Mouse (Mus musculus) left cerebral cortex, postnatal 10 days (tissue): ENCODE results near the gene Qser1. TPM values are rescaled to one million over a fixed set of nuclear protein-coding genes. Genes with fewer than 3 reads are reported as not detected.
A peak's percentile ranks its signal among the peaks of the same experiment; 100 is the strongest.
"Not testable (repeated sequence)": the region's sequence is repeated elsewhere in the genome, so short reads cannot be mapped to it uniquely, and the experiment has no call there.

Experiments used
- DNase-seq, 2 experiments: peaks; one replicate each; pipeline ENCODE4 v3.0.0; 2021 to 2022; ENCODE audit warnings: low spot score in 2 of 2, mixed read lengths in 1 of 2; ENCODE audit errors: extremely low spot score in 1 of 2
- intact Hi-C: fragments of 180-260 bp; cut with DNase I; formaldehyde crosslinking; loops from one replicate; pipeline ENCODE4 v1.15.1; 2025
- total RNA-seq, 2 experiments: library from RNA; stranded (reverse); gene quantifications; 2 replicates each; pipeline ENCODE4 v1.2.3; 2021

Gene Qser1
- total RNA-seq, 2 experiments from 2014 or later, result 11.7 to 12.9 TPM

GRCm38 (mm10) chr2:104826191-104826590, 9.6 kb upstream of the Qser1 start:
- intact Hi-C loops, result no loop called here
- no peak for DNase-seq

- intact Hi-C loops, DNase-seq: not testable (repeated sequence)
Measured at GRCm38 (mm10) chr2:104818763-104819162, 2.2 kb upstream of the Qser1 start.

- intact Hi-C loops, result no loop called here
Measured at GRCm38 (mm10) chr2:104817555-104818330, 1.2 kb upstream of the Qser1 start.

GRCm38 (mm10) chr2:104816866-104817439, 393 bp upstream of the Qser1 start:
- intact Hi-C loops, result no loop called here
- DNase-seq, result peak; percentile 82 to 95

More at GRCm38 (mm10) chr2:104817555-104818330, 1.2 kb upstream of the Qser1 start:
- DNase-seq, result no peak

GRCm38 (mm10) chr2:104815561-104816370, 794 bp downstream of the Qser1 start:
- intact Hi-C loops, result no loop called here
- DNase-seq, result peak in 1 of 2 experiments; percentile 12

- no peak for DNase-seq
- intact Hi-C loops, result no loop called here
Measured at GRCm38 (mm10) chr2:104814181-104814951, 2.2 kb downstream of the Qser1 start.

- no peak for DNase-seq
- intact Hi-C loops, result no loop called here
Measured at GRCm38 (mm10) chr2:104805435-104805834, 11.1 kb downstream of the Qser1 start.

- intact Hi-C loops, result loop anchor here (1.0 kb wide), 1 partner anchor 89 kb away; no protein-coding TSS in a partner anchor
- DNase-seq, result peak in 1 of 2 experiments; percentile 16
Measured at GRCm38 (mm10) chr2:104774763-104775162, 41.8 kb downstream of the Qser1 start.

GRCm38 (mm10) chr2:104768697-104769096, 47.9 kb downstream of the Qser1 start:
- intact Hi-C loops, result no loop called here
- no peak for DNase-seq

- DNase-seq, result no peak
- intact Hi-C loops, result no loop called here
Measured at GRCm38 (mm10) chr2:104764018-104764417, 52.5 kb downstream of the Qser1 start.

- no peak for DNase-seq
- intact Hi-C loops, result no loop called here
Measured at GRCm38 (mm10) chr2:104763134-104763703, 53.3 kb downstream of the Qser1 start.

GRCm38 (mm10) chr2:104750611-104751010, 65.9 kb downstream of the Qser1 start:
- intact Hi-C loops, result loop anchor here (5.0 kb wide), 1 partner anchor 63 kb away; no protein-coding TSS in a partner anchor
- DNase-seq, result no peak

GRCm38 (mm10) chr2:104748652-104749183, 67.8 kb downstream of the Qser1 start:
- intact Hi-C loops, result no loop called here
- DNase-seq, result no peak

GRCm38 (mm10) chr2:104746251-104746650, 70.3 kb downstream of the Qser1 start:
- intact Hi-C loops, result no loop called here
- no peak for DNase-seq

- intact Hi-C loops, result no loop called here
- DNase-seq, result no peak
Measured at GRCm38 (mm10) chr2:104743971-104744370, 72.6 kb downstream of the Qser1 start.

GRCm38 (mm10) chr2:104743160-104743559, 73.4 kb downstream of the Qser1 start:
- no peak for DNase-seq
- intact Hi-C loops, result no loop called here

- peak; percentile 69 to 92 for DNase-seq
- intact Hi-C loops, result no loop called here
Measured at GRCm38 (mm10) chr2:104742741-104743064, 73.9 kb downstream of the Qser1 start, which contains the start of gene Depdc7. Depdc7 (minus strand) TSS chr2:104742878.
